Mouse (Mus musculus): Measurements from ENCODE around the gene Pds5b.

DNA sequence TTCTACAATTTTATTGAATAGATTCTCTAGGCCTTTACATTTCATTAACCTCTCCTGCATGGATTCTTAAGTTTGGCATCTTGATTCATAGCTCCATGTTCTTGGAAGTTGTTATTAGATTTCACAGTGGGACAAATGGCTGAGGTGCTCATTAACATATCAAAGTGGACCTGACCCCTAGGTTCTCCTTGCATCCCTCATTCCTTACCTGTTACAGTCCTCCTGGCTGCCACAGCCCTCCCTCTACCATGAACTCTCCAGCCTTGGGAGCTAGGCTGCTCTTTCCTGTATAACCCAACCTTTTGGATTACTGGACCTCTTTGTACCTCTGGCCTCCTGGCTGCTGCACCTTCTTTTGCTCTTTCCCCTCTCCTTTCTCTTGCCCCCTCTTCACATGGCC is 99.5 kb downstream of the Pds5b start:
- TF ChIP-seq CTCF (IDR thresholded peaks at IDR 0.05; ENCODE audit: extremely low read depth, insufficient read depth, low read length) (no peak), POLR2A (IDR thresholded peaks at IDR 0.05; ENCODE audit: extremely low read depth, insufficient read depth, low read length) (no peak)

All from cortical plate, adult 2 months (tissue).